Mouse (Mus musculus): ENCODE data around the gene Thsd4.

- no peak for TF ChIP-seq EP300 (IDR thresholded peaks at IDR 0.05)
- no peak for TF ChIP-seq CTCF (IDR thresholded peaks at IDR 0.05)
Observed at GRCm38 (mm10) chr9:60224039-60224695, 297.7 kb downstream of the Thsd4 start.
